In the genomic region with DNA sequence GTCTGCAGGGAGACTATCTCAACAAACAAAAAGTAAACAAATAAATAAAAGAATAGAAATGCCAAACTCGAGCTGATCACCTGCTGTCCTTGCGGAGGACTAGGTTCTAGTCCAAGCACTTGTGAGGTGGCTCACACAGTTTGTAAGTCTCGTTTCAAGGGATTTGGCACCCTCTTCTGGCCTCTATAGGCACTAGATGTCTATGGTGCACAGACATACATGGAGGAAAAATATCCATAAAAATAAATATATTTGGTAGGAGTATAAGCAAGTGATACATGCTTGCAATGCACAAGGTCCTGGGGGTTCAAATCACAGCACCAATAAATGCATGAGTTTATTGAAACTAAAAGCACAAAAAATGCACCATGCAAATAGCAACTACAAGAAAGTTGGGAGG, we compare ENCODE assay signal across 9 mouse cellular contexts. TPM values are rescaled to one million over a fixed set of nuclear protein-coding genes. Genes with fewer than 3 reads are reported as not detected.
DNase-seq lines count a peak whose midpoint lies in the region; ATAC-seq and TF ChIP-seq lines count a peak whose summit lies in the region.
"Had no signal": no experiment of that assay in that cellular context is flagged by ENCODE, and none has a peak within 500 bp of the region (broad histone marks: within the 10 kb centered on the region; RNA-seq: fewer than 3 reads in every experiment).

No protein-coding gene starts in this region.

- H3K36me3 ChIP-seq in forebrain, embryonic 12.5 days (replicated peaks): 0 out of 2 replicates have a peak, but pooled peaks cover 5% of the 10 kb centered on the region
- H3K36me3 ChIP-seq in forebrain, embryonic 10.5 days (replicated peaks): peaks cover 9% of the 10 kb centered on the region
- no peaks in the 10 kb centered on the region for H3K36me3 ChIP-seq in thymus, adult 2 months (ENCODE audit: control insufficient read depth, insufficient read depth, low read length)
- peaks cover 11% of the 10 kb centered on the region for H3K36me3 ChIP-seq in forebrain, embryonic 13.5 days (ENCODE audit: poor library complexity, severe bottlenecking)
- H3K36me3 ChIP-seq: liver, embryonic 13.5 days had no signal

- no peak for TF ChIP-seq POLR2A in thymus, adult 2 months (IDR thresholded peaks at IDR 0.05; ENCODE audit: control insufficient read depth, extremely low read depth, insufficient read depth, low read length, poor library complexity)

- no peak overlapping the region for H3K9ac ChIP-seq in forebrain, embryonic 12.5 days
- no peak overlapping the region for H3K9ac ChIP-seq in forebrain, embryonic 13.5 days
- H3K9ac ChIP-seq: liver, embryonic 13.5 days had no signal

- no peak for DNase-seq in forebrain, embryonic 10.5 days (ENCODE audit: extremely low spot score, low spot score)
- peak; percentile 13 for DNase-seq in thymus, adult 2 months
- no peak for DNase-seq in thymus, adult 18-20 months
- DNase-seq in retina, embryonic 14.5 days (ENCODE audit: low spot score): peak; percentile 54
- DNase-seq: liver, embryonic 13.5 days had no signal

- TF ChIP-seq CTCF in thymus, adult 2 months (IDR thresholded peaks at IDR 0.05; ENCODE audit: borderline replicate concordance, control insufficient read depth, extremely low read depth, insufficient read depth, low read length, poor library complexity): no peak

- no peak overlapping the region for H3K4me2 ChIP-seq in forebrain, embryonic 12.5 days
- H3K4me2 ChIP-seq in forebrain, embryonic 13.5 days: no peak overlapping the region
- H3K4me2 ChIP-seq: liver, embryonic 13.5 days had no signal

- no peaks in the 10 kb centered on the region for H3K4me1 ChIP-seq in forebrain, embryonic 12.5 days
- H3K4me1 ChIP-seq in forebrain, embryonic 10.5 days: no peaks in the 10 kb centered on the region
- H3K4me1 ChIP-seq in thymus, adult 2 months (replicated peaks; ENCODE audit: control insufficient read depth, insufficient read depth, low read length): no peaks in the 10 kb centered on the region
- no peaks in the 10 kb centered on the region for H3K4me1 ChIP-seq in forebrain, embryonic 13.5 days
- H3K4me1 ChIP-seq: liver, embryonic 13.5 days had no signal

- H3K4me3 ChIP-seq in forebrain, embryonic 12.5 days (replicated peaks): no peak overlapping the region
- no peak overlapping the region for H3K4me3 ChIP-seq in forebrain, embryonic 10.5 days
- H3K4me3 ChIP-seq in thymus, adult 2 months (ENCODE audit: control insufficient read depth, insufficient read depth, low read length): no peak overlapping the region
- no peak overlapping the region for H3K4me3 ChIP-seq in forebrain, embryonic 13.5 days
- H3K4me3 ChIP-seq: liver, embryonic 13.5 days had no signal

- no peaks in the 10 kb centered on the region for H3K9me3 ChIP-seq in forebrain, embryonic 12.5 days
- H3K9me3 ChIP-seq in forebrain, embryonic 10.5 days: no peaks in the 10 kb centered on the region
- H3K9me3 ChIP-seq in forebrain, embryonic 13.5 days (replicated peaks): no peaks in the 10 kb centered on the region
- H3K9me3 ChIP-seq: liver, embryonic 13.5 days had no signal

- ATAC-seq in forebrain, embryonic 12.5 days (ENCODE audit: low FRiP score): peak; percentile 53; the same call in 1 of the 2 replicates
- ATAC-seq in forebrain, embryonic 13.5 days: 0 out of 2 replicates have a peak, but pooled peaks have one; percentile 69
- ATAC-seq in inflammation-experienced regulatory T-cells, adult 6 months: no peak
- no peak for ATAC-seq in activated CD4-positive, CD25-positive, alpha-beta regulatory T cell, adult 4 months

- H3K27me3 ChIP-seq in forebrain, embryonic 12.5 days: no peaks in the 10 kb centered on the region
- no peaks in the 10 kb centered on the region for H3K27me3 ChIP-seq in forebrain, embryonic 10.5 days (ENCODE audit: poor library complexity, severe bottlenecking)
- no peaks in the 10 kb centered on the region for H3K27me3 ChIP-seq in thymus, adult 2 months (ENCODE audit: control insufficient read depth, insufficient read depth, low read length)
- H3K27me3 ChIP-seq in forebrain, embryonic 13.5 days: no peaks in the 10 kb centered on the region
- H3K27me3 ChIP-seq: liver, embryonic 13.5 days had no signal

- WGBS in forebrain, embryonic 12.5 days: 68% methylated on average over 3 of the region's 3 CpGs
- WGBS in forebrain, embryonic 10.5 days: 64% methylated on average over 3 of the region's 3 CpGs
- 67% methylated on average over 3 of the region's 3 CpGs for WGBS in thymus, adult 2 months
- 64% methylated on average over 3 of the region's 3 CpGs for WGBS in forebrain, embryonic 13.5 days

- no peak overlapping the region for H3K27ac ChIP-seq in forebrain, embryonic 12.5 days
- no peak overlapping the region for H3K27ac ChIP-seq in forebrain, embryonic 10.5 days
- H3K27ac ChIP-seq in thymus, adult 2 months (ENCODE audit: control insufficient read depth, insufficient read depth, low read length): no peak overlapping the region
- H3K27ac ChIP-seq in forebrain, embryonic 13.5 days: no peak overlapping the region
- H3K27ac ChIP-seq: liver, embryonic 13.5 days had no signal

RNA-seq across cellular contexts. Expression of a gene that starts 7.9 kb away (rescaled TPM):
- polyA plus RNA-seq in forebrain, embryonic 12.5 days (2016; fragmentation: Nextera tagmentation; extraction: Ambion mirVana): 5.1 and 5.4 TPM in 2 replicates
- 3.2 and 3.7 TPM in 2 replicates for polyA plus RNA-seq in forebrain, embryonic 10.5 days (2016; fragmentation: Nextera tagmentation; extraction: Ambion mirVana)
- polyA plus RNA-seq in thymus, adult 2 months (2012; rRNA removed): 0.56 and 0.86 TPM in 2 replicates
- polyA plus RNA-seq in forebrain, embryonic 13.5 days (2015; fragmentation: Nextera tagmentation; extraction: Ambion mirVana): 5.1 TPM in 2 replicates
- not detected for polyA plus RNA-seq in inflammation-experienced regulatory T-cells, adult 6 months (2017; shearing (Covaris generic))
- not detected for polyA plus RNA-seq in activated CD4-positive, CD25-positive, alpha-beta regulatory T cell, adult 4 months (2017; shearing (Covaris generic))

RNA-seq across cellular contexts. Expression of a gene that starts 34.4 kb away (rescaled TPM):
- not detected in 2 replicates for polyA plus RNA-seq in forebrain, embryonic 12.5 days (2016; fragmentation: Nextera tagmentation; extraction: Ambion mirVana)
- polyA plus RNA-seq in forebrain, embryonic 10.5 days (2016; fragmentation: Nextera tagmentation; extraction: Ambion mirVana): 0.12 and 0.14 TPM in 2 replicates
- not detected in 2 replicates for polyA plus RNA-seq in thymus, adult 2 months (2012; rRNA removed)
- polyA plus RNA-seq in forebrain, embryonic 13.5 days (2015; fragmentation: Nextera tagmentation; extraction: Ambion mirVana): not detected in 2 replicates
- polyA plus RNA-seq in inflammation-experienced regulatory T-cells, adult 6 months (2017; shearing (Covaris generic)): not detected
- not detected for polyA plus RNA-seq in activated CD4-positive, CD25-positive, alpha-beta regulatory T cell, adult 4 months (2017; shearing (Covaris generic))
- polyA plus RNA-seq: liver, embryonic 13.5 days had no signal

RNA-seq across cellular contexts. Expression of a gene that starts 38.6 kb away (rescaled TPM):
- 69.2 and 69.8 TPM in 2 replicates for polyA plus RNA-seq in forebrain, embryonic 12.5 days (2016; fragmentation: Nextera tagmentation; extraction: Ambion mirVana)
- polyA plus RNA-seq in forebrain, embryonic 10.5 days (2016; fragmentation: Nextera tagmentation; extraction: Ambion mirVana): 54.2 and 54.7 TPM in 2 replicates
- 1.4 and 2.0 TPM in 2 replicates for polyA plus RNA-seq in thymus, adult 2 months (2012; rRNA removed)
- 66.0 and 66.1 TPM in 2 replicates for polyA plus RNA-seq in forebrain, embryonic 13.5 days (2015; fragmentation: Nextera tagmentation; extraction: Ambion mirVana)
- under 1 TPM in 2 of 3 experiments, not detected in 1; 0.13 to 0.82 TPM for polyA plus RNA-seq in inflammation-experienced regulatory T-cells, adult 6 months (2017; shearing (Covaris generic))
- polyA plus RNA-seq in activated CD4-positive, CD25-positive, alpha-beta regulatory T cell, adult 4 months (2017; shearing (Covaris generic)): 1 to 10 TPM in 1 of 2 experiments, not detected in 1; 1.3 TPM

Comparison
In these comparisons a context has a peak if more than half of its experiments do, and no peak if none do; other contexts are left out.
1. DNase-seq: peak in thymus, adult 2 months (single experiment) and retina, embryonic 14.5 days (single experiment); none in forebrain, embryonic 10.5 days (single experiment) and thymus, adult 18-20 months (0 of 2).
2. ATAC-seq: peak in forebrain, embryonic 12.5 days (single experiment) and forebrain, embryonic 13.5 days (single experiment); none in inflammation-experienced regulatory T-cells, adult 6 months (single experiment) and activated CD4-positive, CD25-positive, alpha-beta regulatory T cell, adult 4 months (single experiment).
3. RNA of a gene that starts 38.6 kb away (polyA plus RNA-seq): 69.2 to 69.8 TPM in forebrain, embryonic 12.5 days, 66.0 to 66.1 TPM in forebrain, embryonic 13.5 days and 54.2 to 54.7 TPM in forebrain, embryonic 10.5 days; 1.4 to 2.0 TPM in thymus, adult 2 months, 1.3 TPM in activated CD4-positive, CD25-positive, alpha-beta regulatory T cell, adult 4 months and 0.13 to 0.82 TPM in inflammation-experienced regulatory T-cells, adult 6 months; every median in the first group is over 10 times any median in the second.